Comparison of ENCODE assay signal across 21 mouse cellular contexts in genomic region chr2:45138906-45139305, GRCm38 (mm10). TPM values are rescaled to one million over a fixed set of nuclear protein-coding genes. Genes with fewer than 3 reads are reported as not detected.
A peak's percentile ranks its signal among the peaks of the same experiment; 100 is the strongest.
DNase-seq lines count a peak whose midpoint lies in the region; ATAC-seq and TF ChIP-seq lines count a peak whose summit lies in the region.
"Had no signal": no experiment of that assay in that cellular context is flagged by ENCODE, and none has a peak within 500 bp of the region (broad histone marks: within the 10 kb centered on the region; RNA-seq: fewer than 3 reads in every experiment).

No protein-coding gene starts in this region.

- H3K27ac ChIP-seq in midbrain, embryonic 11.5 days (ENCODE audit: low read depth, low read length): no peak overlapping the region
- H3K27ac ChIP-seq in midbrain, embryonic 15.5 days: no peak overlapping the region
- no peak overlapping the region for H3K27ac ChIP-seq in CH12.LX (ENCODE audit: insufficient read depth, low read depth)
- H3K27ac ChIP-seq: embryonic facial prominence, embryonic 12.5 days; forebrain, embryonic 15.5 days; hindbrain, embryonic 12.5 days; hindbrain, postnatal 0 days had no signal

- TF ChIP-seq CTCF in CH12.LX (conservative IDR thresholded peaks at IDR 0.05 in 1 of 2, IDR thresholded peaks at IDR 0.05 in 1 of 2; ENCODE audit: low read depth in 2 of 2, low read length in 2 of 2): no peak

- DNase-seq in midbrain, embryonic 11.5 days (ENCODE audit: low spot score, missing footprints): peak; percentile 47
- peak; percentile 33 for DNase-seq in CH12.LX (ENCODE audit: extremely low read depth)
- DNase-seq in layer of hippocampus, postnatal 36 days: no peak
- no peak for DNase-seq in c-Kit-positive CD71-positive TER-119-positive erythroid progenitor cells, embryonic 14.5 days (ENCODE audit: low spot score)
- no peak for DNase-seq in heart, postnatal 10 days
- DNase-seq: adrenal gland, adult 8-10 months; adrenal gland, postnatal 36 days; cerebellum, adult 11-12 months; cerebellum, adult 9-10 months; cerebellum, postnatal 25 days; gastrocnemius, postnatal 10 days; heart, postnatal 4 days had no signal

- H3K79me2 ChIP-seq in CH12.LX (replicated peaks; ENCODE audit: control insufficient read depth, extremely low read depth, insufficient read depth, poor library complexity, severe bottlenecking): no peaks in the 10 kb centered on the region

- dilution Hi-C loops in CH12.LX (cut with MboI; ENCODE audit: extremely low pct_ligation_motif_present, extremely low pct_unique_long_range_greater_than_20kb, low sequenced_read_pairs): no loop called here

- H3K27me3 ChIP-seq in midbrain, embryonic 11.5 days (ENCODE audit: control insufficient read depth, insufficient read depth, low read length): no peaks in the 10 kb centered on the region
- no peaks in the 10 kb centered on the region for H3K27me3 ChIP-seq in midbrain, embryonic 15.5 days (replicated peaks)
- H3K27me3 ChIP-seq in CH12.LX (replicated peaks): no peaks in the 10 kb centered on the region
- H3K27me3 ChIP-seq: embryonic facial prominence, embryonic 12.5 days; forebrain, embryonic 15.5 days; heart, embryonic 12.5 days; hindbrain, embryonic 12.5 days had no signal

- no peaks in the 10 kb centered on the region for H3K9me3 ChIP-seq in midbrain, embryonic 11.5 days (ENCODE audit: control insufficient read depth, low read length)
- H3K9me3 ChIP-seq in midbrain, embryonic 15.5 days: no peaks in the 10 kb centered on the region
- H3K9me3 ChIP-seq in CH12.LX (replicated peaks; ENCODE audit: low read length): peaks cover 4% of the 10 kb centered on the region
- H3K9me3 ChIP-seq: embryonic facial prominence, embryonic 12.5 days; forebrain, embryonic 15.5 days; heart, embryonic 12.5 days; hindbrain, embryonic 12.5 days had no signal

- TF ChIP-seq RAD21 in CH12.LX (IDR thresholded peaks at IDR 0.05; ENCODE audit: low read depth, low read length): no peak

- no peaks in the 10 kb centered on the region for H3K4me1 ChIP-seq in midbrain, embryonic 11.5 days (ENCODE audit: control insufficient read depth, insufficient read depth, low read length)
- H3K4me1 ChIP-seq in midbrain, embryonic 15.5 days: no peaks in the 10 kb centered on the region
- H3K4me1 ChIP-seq in CH12.LX (ENCODE audit: control insufficient read depth in 1 of 2, insufficient read depth in 2 of 2): peaks cover 3 to 10% of the 10 kb centered on the region in 2 experiments
- H3K4me1 ChIP-seq: embryonic facial prominence, embryonic 12.5 days; forebrain, embryonic 15.5 days; heart, embryonic 12.5 days; hindbrain, embryonic 12.5 days had no signal

- H3K4me2 ChIP-seq in midbrain, embryonic 11.5 days: no peak overlapping the region
- no peak overlapping the region for H3K4me2 ChIP-seq in midbrain, embryonic 15.5 days
- no peak overlapping the region for H3K4me2 ChIP-seq in CH12.LX (ENCODE audit: insufficient read depth, low read depth, poor library complexity, severe bottlenecking)
- H3K4me2 ChIP-seq: embryonic facial prominence, embryonic 12.5 days; forebrain, embryonic 15.5 days; heart, embryonic 12.5 days; hindbrain, embryonic 12.5 days had no signal

- WGBS in midbrain, embryonic 11.5 days: 95% methylated on average over 6 of the region's 6 CpGs
- 84% methylated on average over 6 of the region's 6 CpGs for WGBS in midbrain, embryonic 15.5 days

- H3K36me3 ChIP-seq in midbrain, embryonic 11.5 days (ENCODE audit: control insufficient read depth, insufficient read depth, low read length): no peaks in the 10 kb centered on the region
- no peaks in the 10 kb centered on the region for H3K36me3 ChIP-seq in midbrain, embryonic 15.5 days (replicated peaks)
- H3K36me3 ChIP-seq in CH12.LX (replicated peaks in 1 of 2; ENCODE audit: control insufficient read depth in 1 of 2, insufficient read depth in 1 of 2, low read length in 1 of 2): no peaks in the 10 kb centered on the region
- H3K36me3 ChIP-seq: embryonic facial prominence, embryonic 12.5 days; forebrain, embryonic 15.5 days; heart, embryonic 12.5 days; hindbrain, embryonic 12.5 days had no signal

- TF ChIP-seq EP300 in CH12.LX (IDR thresholded peaks at IDR 0.05; ENCODE audit: low read length): peak; percentile 53; the same call in 1 of the 2 replicates

- no peak overlapping the region for H3K9ac ChIP-seq in midbrain, embryonic 11.5 days (ENCODE audit: low read length)
- H3K9ac ChIP-seq in midbrain, embryonic 15.5 days: no peak overlapping the region
- H3K9ac ChIP-seq in CH12.LX (ENCODE audit: insufficient read depth, low read depth): no peak overlapping the region
- H3K9ac ChIP-seq: embryonic facial prominence, embryonic 12.5 days; forebrain, embryonic 15.5 days; heart, embryonic 12.5 days; hindbrain, embryonic 12.5 days had no signal

- TF ChIP-seq POLR2A in CH12.LX (IDR thresholded peaks at IDR 0.05; ENCODE audit: low read depth, low read length): no peak

- in situ Hi-C loops in CH12.LX (cut with MboI; ENCODE audit: low pct_ligation_motif_present, low pct_unique_long_range_greater_than_20kb, low sequenced_read_pairs): no loop called here

- ATAC-seq in midbrain, embryonic 11.5 days (ENCODE audit: low FRiP score): no peak
- no peak for ATAC-seq in midbrain, embryonic 15.5 days (replicated peaks)
- ATAC-seq in inflammation-experienced regulatory T-cells, adult 6 months: peak; percentile 79
- no peak for ATAC-seq in cerebellum, adult (ENCODE audit: insufficient number of reproducible peaks, low FRiP score, low TSS enrichment)
- ATAC-seq: forebrain, embryonic 15.5 days; hindbrain, postnatal 0 days; intestine, embryonic 16.5 days had no signal

- H3K4me3 ChIP-seq in midbrain, embryonic 11.5 days (ENCODE audit: low read depth, low read length): no peak overlapping the region
- H3K4me3 ChIP-seq in midbrain, embryonic 15.5 days: no peak overlapping the region
- no peak overlapping the region for H3K4me3 ChIP-seq in CH12.LX (replicated peaks in 1 of 3; ENCODE audit: low read depth in 2 of 3, low read length in 2 of 3, poor library complexity in 1 of 3)
- H3K4me3 ChIP-seq: embryonic facial prominence, embryonic 12.5 days; forebrain, embryonic 15.5 days; heart, embryonic 12.5 days; hindbrain, embryonic 12.5 days had no signal

- intact Hi-C loops in heart, postnatal 10 days (cut with DNase I): no loop called here

TF ChIP-seq in CH12.LX, 34 proteins besides CTCF, POLR2A, EP300 and RAD21:
- TF ChIP-seq NELFE (IDR thresholded peaks at IDR 0.05; ENCODE audit: low read depth, low read length) (no peak), ZC3H11A (IDR thresholded peaks at IDR 0.05; ENCODE audit: low read depth, low read length) (no peak), IRF4 (IDR thresholded peaks at IDR 0.05; ENCODE audit: low read depth, low read length) (peak; percentile 62), JUND (conservative IDR thresholded peaks at IDR 0.05; ENCODE audit: low read depth, low read length) (peak; percentile 67), UBTF (IDR thresholded peaks at IDR 0.05; ENCODE audit: low read depth, low read length) (no peak), RCOR1 (conservative IDR thresholded peaks at IDR 0.05; ENCODE audit: low read depth, low read length) (no peak)

RNA-seq across cellular contexts. Expression of gene Zeb2, which starts 21.7 kb away (rescaled TPM):
- polyA plus RNA-seq in midbrain, embryonic 11.5 days (2014; fragmentation: Nextera tagmentation; extraction: Ambion mirVana): 61.2 and 69.9 TPM in 2 replicates
- 30.8 and 31.5 TPM in 2 replicates for polyA plus RNA-seq in midbrain, embryonic 15.5 days (2015; fragmentation: Nextera tagmentation; extraction: Ambion mirVana)
- 20.6 and 25.8 TPM in 2 replicates for total RNA-seq in CH12.LX (2012; rRNA removed)
- 12.9 and 13.2 TPM in 2 replicates for total RNA-seq in CH12.LX (2014; rRNA removed)
- polyA plus RNA-seq in CH12.LX (2012; ENCODE audit: insufficient read length, low read depth): 20.8 and 21.1 TPM in 2 replicates
- polyA plus RNA-seq in inflammation-experienced regulatory T-cells, adult 6 months (2017; shearing (Covaris generic)): 1 to 10 TPM in 1 of 3 experiments, under 1 TPM in 2; 0.66 to 6.7 (median 0.91) TPM
- total RNA-seq in layer of hippocampus, postnatal 36 days (2021): 100 to 1,000 TPM; 402 to 403 TPM
- total RNA-seq in heart, postnatal 10 days (2021): 10 to 100 TPM; 62.7 to 77.7 TPM

Comparison
In these comparisons a context has a peak if more than half of its experiments do, and no peak if none do; other contexts are left out.
1. DNase-seq: peak in midbrain, embryonic 11.5 days (single experiment) and CH12.LX (single experiment); none in layer of hippocampus, postnatal 36 days (0 of 2), c-Kit-positive CD71-positive TER-119-positive erythroid progenitor cells, embryonic 14.5 days (single experiment) and heart, postnatal 10 days (0 of 2).